Comparison of ENCODE assay signal across 8 mouse cellular contexts in the genomic region with DNA sequence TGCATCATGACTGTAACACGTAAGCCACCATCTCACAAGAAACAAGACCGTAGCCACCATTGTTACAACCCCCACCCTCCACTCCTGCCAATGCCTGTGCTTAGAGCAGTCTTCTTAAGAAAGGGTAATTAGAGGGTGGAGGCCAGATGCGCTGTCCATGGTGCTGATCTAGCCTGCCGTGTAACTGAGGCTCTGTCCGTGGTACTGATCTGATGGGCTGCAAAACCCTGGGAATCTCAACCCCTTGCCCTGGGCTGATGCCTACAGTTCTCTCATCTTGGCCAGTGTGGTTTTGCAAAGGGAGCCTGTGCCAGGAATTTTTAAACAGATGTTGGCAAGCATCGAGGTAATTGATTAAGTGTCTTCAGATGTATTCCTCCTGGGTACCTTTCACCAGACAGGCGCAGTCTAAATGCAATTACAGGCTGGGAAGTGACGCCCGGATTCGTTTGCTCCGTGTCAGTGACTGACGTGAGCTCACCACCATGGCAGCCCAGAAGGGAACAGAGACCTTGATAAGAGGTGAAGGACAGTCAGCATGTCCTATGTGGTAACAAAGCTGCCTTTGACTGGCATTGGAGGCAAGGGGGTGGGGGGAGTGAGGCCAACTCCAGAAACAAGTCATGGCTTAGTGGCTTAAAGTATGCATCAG.
A peak's percentile ranks its signal among the peaks of the same experiment; 100 is the strongest.
DNase-seq lines count a peak whose midpoint lies in the region; ATAC-seq and TF ChIP-seq lines count a peak whose summit lies in the region.
"Had no signal": no experiment of that assay in that cellular context is flagged by ENCODE, and none has a peak within 500 bp of the region (broad histone marks: within the 10 kb centered on the region; RNA-seq: fewer than 3 reads in every experiment).

No protein-coding gene starts in this region.

- H3K4me3 ChIP-seq in C2C12 (ENCODE audit: insufficient read depth, poor library complexity, severe bottlenecking), result no peak overlapping the region
- no peak overlapping the region for H3K4me3 ChIP-seq in embryonic facial prominence, embryonic 11.5 days (ENCODE audit: low read depth, low read length)
- no peak overlapping the region for H3K4me3 ChIP-seq in lung, postnatal 0 days (ENCODE audit: low read depth, low read length)
- no peak overlapping the region for H3K4me3 ChIP-seq in left cerebral cortex, adult 2 months
- H3K4me3 ChIP-seq: neural tube, embryonic 12.5 days had no signal

- H3K4me1 ChIP-seq in embryonic facial prominence, embryonic 11.5 days (ENCODE audit: control insufficient read depth, insufficient read depth, low read length), result no peaks in the 10 kb centered on the region
- no peaks in the 10 kb centered on the region for H3K4me1 ChIP-seq in lung, postnatal 0 days (ENCODE audit: insufficient read depth, low read depth, low read length)

- H3K4me2 ChIP-seq in embryonic facial prominence, embryonic 11.5 days (ENCODE audit: low read depth, low read length), result no peak overlapping the region
- no peak overlapping the region for H3K4me2 ChIP-seq in lung, postnatal 0 days (replicated peaks; ENCODE audit: low read depth, low read length)
- H3K4me2 ChIP-seq: neural tube, embryonic 12.5 days had no signal

- intact Hi-C loops in left cerebral cortex, adult 2 months (cut with DNase I), result no loop called here

- H3K79me2 ChIP-seq in C2C12 (ENCODE audit: control insufficient read depth, insufficient read depth), result no peaks in the 10 kb centered on the region

- no peaks in the 10 kb centered on the region for H3K27me3 ChIP-seq in C2C12 (ENCODE audit: control insufficient read depth, insufficient read depth, insufficient read length)
- no peaks in the 10 kb centered on the region for H3K27me3 ChIP-seq in embryonic facial prominence, embryonic 11.5 days (ENCODE audit: control insufficient read depth, insufficient read depth, low read length)
- H3K27me3 ChIP-seq in lung, postnatal 0 days (replicated peaks; ENCODE audit: insufficient read depth, low read length), result no peaks in the 10 kb centered on the region

- whole genome bisulfite sequencing in embryonic facial prominence, embryonic 11.5 days, result 45% methylated on average over 12 of the region's 12 CpGs
- WGBS in lung, postnatal 0 days, result 42% methylated on average over 12 of the region's 12 CpGs

- no peak for TF ChIP-seq EP300 in lung, postnatal 0 days (IDR thresholded peaks at IDR 0.05)

- H3ac ChIP-seq in C2C12 (ENCODE audit: control insufficient read depth, insufficient read length, low read depth), result no peak overlapping the region

- no peak overlapping the region for H3K27ac ChIP-seq in embryonic facial prominence, embryonic 11.5 days (replicated peaks; ENCODE audit: low read depth, low read length)
- H3K27ac ChIP-seq in lung, postnatal 0 days (ENCODE audit: low read length), result no peak overlapping the region
- H3K27ac ChIP-seq in left cerebral cortex, adult 2 months, result no peak overlapping the region
- H3K27ac ChIP-seq: neural tube, embryonic 12.5 days had no signal

- no peak overlapping the region for H3K9ac ChIP-seq in embryonic facial prominence, embryonic 11.5 days (replicated peaks; ENCODE audit: low read length)
- no peak overlapping the region for H3K9ac ChIP-seq in lung, postnatal 0 days (replicated peaks; ENCODE audit: low read depth)
- H3K9ac ChIP-seq: neural tube, embryonic 12.5 days had no signal

- DNase-seq in Muller cell, postnatal 12 days (ENCODE audit: inconsistent ontology term), result peak; percentile 72
- peak; percentile 95 for DNase-seq in embryonic facial prominence, embryonic 11.5 days (ENCODE audit: low spot score)
- peak; percentile 84 for DNase-seq in hindlimb bud, embryonic 11.5 days (ENCODE audit: extremely low spot score, low read depth, low spot score)
- DNase-seq in lung, postnatal 0 days (ENCODE audit: low spot score), result peak; percentile 81
- peak; percentile 87 for DNase-seq in retina, postnatal 1 day
- no peak for DNase-seq in left cerebral cortex, adult 2 months (ENCODE audit: extremely low spot score in 1 of 2, low spot score in 2 of 2)

- no peak for TF ChIP-seq CTCF in C2C12 (IDR thresholded peaks at IDR 0.05; ENCODE audit: control insufficient read depth, insufficient read depth, insufficient read length)
- TF ChIP-seq CTCF in lung, postnatal 0 days (IDR thresholded peaks at IDR 0.05), result no peak
- no peak for TF ChIP-seq CTCF in left cerebral cortex, adult 2 months (IDR thresholded peaks at IDR 0.05)

- no peaks in the 10 kb centered on the region for H3K79me3 ChIP-seq in C2C12 (ENCODE audit: low read depth)

- no peaks in the 10 kb centered on the region for H3K9me3 ChIP-seq in embryonic facial prominence, embryonic 11.5 days (replicated peaks; ENCODE audit: control insufficient read depth, low read length)
- no peaks in the 10 kb centered on the region for H3K9me3 ChIP-seq in lung, postnatal 0 days (ENCODE audit: low read length)
- H3K9me3 ChIP-seq: neural tube, embryonic 12.5 days had no signal

- no peak for ATAC-seq in embryonic facial prominence, embryonic 11.5 days (replicated peaks; ENCODE audit: insufficient number of reproducible peaks, low FRiP score, low TSS enrichment, low read depth)
- peak; percentile 60 for ATAC-seq in lung, postnatal 0 days

- H3K36me3 ChIP-seq in C2C12 (ENCODE audit: control insufficient read depth, insufficient read depth), result no peaks in the 10 kb centered on the region
- no peaks in the 10 kb centered on the region for H3K36me3 ChIP-seq in embryonic facial prominence, embryonic 11.5 days (replicated peaks; ENCODE audit: control insufficient read depth, insufficient read depth, low read depth, low read length)
- H3K36me3 ChIP-seq in lung, postnatal 0 days (ENCODE audit: insufficient read depth, low read length), result no peaks in the 10 kb centered on the region
- H3K36me3 ChIP-seq: neural tube, embryonic 12.5 days had no signal

TF ChIP-seq in C2C12, 6 proteins besides CTCF, POLR2A, EP300 and RAD21:
- TF ChIP-seq FOSL1 (IDR thresholded peaks at IDR 0.05; ENCODE audit: insufficient read depth, low read length, poor library complexity, severe bottlenecking), result no peak
- TF ChIP-seq MAX (IDR thresholded peaks at IDR 0.05), result peak; percentile 56
TF ChIP-seq in C2C12: peak in this region for 1.

Comparison
In these comparisons a context has a peak if more than half of its experiments do, and no peak if none do; other contexts are left out.
1. DNase-seq: peak in Muller cell, postnatal 12 days (single experiment), embryonic facial prominence, embryonic 11.5 days (single experiment), hindlimb bud, embryonic 11.5 days (single experiment), lung, postnatal 0 days (single experiment) and retina, postnatal 1 day (single experiment); none in left cerebral cortex, adult 2 months (0 of 2).